Mouse (Mus musculus): ENCODE measurements around the gene Cd36. TPM values are rescaled to one million over a fixed set of nuclear protein-coding genes. Genes with fewer than 3 reads are reported as not detected.
"Not testable (repeated sequence)": the region's sequence is repeated elsewhere in the genome, so short reads cannot be mapped to it uniquely, and the experiment has no call there.

The Cd36 gene
- total RNA-seq (2022) = 100 to 1,000 TPM; 206 to 265 (median 247) TPM

DNA sequence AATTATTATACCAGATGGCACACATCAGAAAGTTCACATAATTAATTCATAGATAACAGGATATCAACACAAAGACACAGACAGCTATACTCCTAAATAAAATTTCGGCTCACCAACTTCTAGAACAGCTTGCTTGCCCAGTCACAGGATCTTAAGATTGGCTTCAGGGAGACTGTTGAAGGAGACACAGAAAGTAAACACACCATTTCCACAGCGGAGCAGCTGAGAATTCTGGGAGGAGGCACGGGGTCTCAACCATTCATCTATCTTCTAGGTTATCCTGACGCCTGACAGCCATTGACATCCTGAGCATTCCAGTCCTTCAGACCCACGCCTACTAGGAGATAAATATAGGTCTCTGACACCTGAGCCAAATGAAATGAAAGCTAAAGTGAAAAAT is at the start of gene Cd36:
Gene Cd36 (minus strand): TSS at position 204 of the 400 bp plus-strand sequence.
- no peak for DNase-seq (ENCODE audit: low spot score in 2 of 2)

DNA sequence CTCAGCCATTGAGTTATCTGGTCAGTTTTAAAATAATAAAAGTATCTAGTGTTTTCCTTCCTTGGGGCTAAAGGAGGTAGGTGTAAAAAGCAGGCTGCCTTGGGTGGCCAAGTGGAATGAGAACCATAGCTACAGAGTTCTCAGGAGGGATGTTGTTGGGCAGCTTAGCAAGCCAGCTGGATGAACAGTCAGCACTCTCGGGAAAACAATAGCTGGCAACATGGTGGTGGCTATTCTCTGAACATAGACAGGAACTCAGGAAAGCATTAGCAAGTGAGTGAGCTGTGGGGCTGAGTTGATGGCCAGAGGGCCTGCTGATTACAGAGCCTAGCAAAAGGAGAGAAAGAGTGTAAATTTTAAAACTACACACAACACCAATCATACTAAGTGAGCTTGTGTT is 45.9 kb upstream of the Cd36 start:
- no peak for DNase-seq (ENCODE audit: low spot score in 2 of 2)

DNA sequence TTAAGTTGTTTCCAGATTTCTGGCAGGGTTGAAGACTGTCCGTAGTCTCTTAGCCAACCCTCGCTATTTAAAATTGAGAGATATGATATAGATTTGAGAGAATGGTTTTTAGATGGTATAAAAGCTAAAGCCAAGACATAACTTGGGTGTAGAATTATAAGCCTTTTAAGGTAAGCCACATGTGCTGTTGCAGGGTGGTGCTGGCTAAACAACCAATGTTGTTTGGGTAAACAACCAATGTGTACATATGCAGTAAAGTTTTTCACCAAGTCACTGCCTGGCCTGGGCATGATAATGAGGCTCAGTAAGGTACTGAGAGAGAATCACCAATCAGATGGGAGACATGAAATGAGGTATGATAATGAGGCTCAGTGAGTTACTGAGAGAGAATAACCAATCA is 43.0 kb upstream of the Cd36 start:
- DNase-seq (ENCODE audit: low spot score in 2 of 2) = not testable (repeated sequence)

DNA sequence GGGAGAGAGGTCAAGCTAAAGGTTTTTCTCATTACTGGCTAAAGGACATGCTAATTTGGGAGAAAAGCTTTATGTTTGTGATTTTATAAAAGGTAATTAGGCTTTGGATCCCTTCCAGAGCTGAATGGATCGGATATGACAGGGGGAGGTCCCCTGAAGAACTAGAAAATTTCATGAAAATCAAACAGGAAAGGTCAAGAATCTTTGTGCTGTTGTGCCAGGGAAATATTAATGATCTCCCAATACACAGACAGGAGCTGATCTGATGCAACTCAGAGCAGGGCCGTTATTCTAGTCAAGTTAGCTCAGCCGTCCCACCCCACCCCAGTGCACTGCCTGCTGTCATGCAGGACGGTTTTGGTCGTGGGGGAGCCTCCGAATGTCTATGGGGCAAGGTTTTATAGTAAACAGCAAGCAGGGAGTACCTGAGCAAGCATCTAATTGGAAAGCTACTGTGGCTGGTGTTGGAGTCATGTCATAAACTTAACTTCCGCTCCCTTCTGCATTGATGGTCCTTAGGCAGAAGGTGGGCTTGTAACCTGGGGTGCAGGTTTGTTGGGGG is 40.5 kb upstream of the Cd36 start:
- DNase-seq (ENCODE audit: low spot score in 2 of 2) = no peak

DNA sequence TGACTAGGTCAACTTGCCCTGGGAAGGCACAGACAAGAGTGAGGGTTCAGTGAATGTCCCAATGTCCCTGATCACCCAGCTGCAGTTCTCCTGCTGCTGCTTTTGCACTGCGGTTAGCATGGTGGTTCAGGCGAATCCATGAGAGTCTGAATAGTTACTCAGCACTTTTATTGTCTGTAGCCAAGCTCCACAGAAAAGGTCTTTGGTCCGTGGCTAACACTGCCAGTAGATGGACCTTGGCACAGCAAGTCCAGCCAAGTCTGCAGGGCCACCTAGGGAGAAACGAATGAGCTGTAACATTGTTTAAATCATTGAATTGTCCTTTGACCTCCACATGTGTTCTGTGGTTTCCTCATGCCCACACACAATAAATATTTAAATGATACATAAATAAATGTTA is 39.9 kb upstream of the Cd36 start:
- DNase-seq (ENCODE audit: low spot score in 2 of 2) = no peak

DNA sequence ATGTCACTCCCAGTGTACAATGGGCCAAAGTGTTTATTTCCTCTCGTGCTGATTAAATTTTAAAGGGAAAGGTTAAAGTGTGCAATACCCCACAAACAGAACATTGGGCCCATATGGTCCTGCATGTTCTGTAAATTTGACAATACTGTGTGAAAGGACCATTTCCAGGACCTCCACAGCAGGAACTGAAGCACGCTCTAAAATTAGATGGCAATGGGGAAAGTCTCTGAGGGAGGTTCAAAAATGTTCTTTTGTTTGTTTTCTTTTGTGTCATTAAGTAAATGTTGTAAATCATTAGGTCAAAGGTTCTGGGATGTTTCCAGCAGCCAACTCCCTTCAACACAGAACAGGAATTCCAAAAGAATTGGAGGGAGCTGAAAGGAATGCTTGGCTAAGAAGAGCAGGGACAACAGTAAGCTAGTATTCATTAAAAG is 35.5 kb upstream of the Cd36 start:
- DNase-seq (ENCODE audit: low spot score in 2 of 2) = peak in 1 of 2 experiments; percentile 7

DNA sequence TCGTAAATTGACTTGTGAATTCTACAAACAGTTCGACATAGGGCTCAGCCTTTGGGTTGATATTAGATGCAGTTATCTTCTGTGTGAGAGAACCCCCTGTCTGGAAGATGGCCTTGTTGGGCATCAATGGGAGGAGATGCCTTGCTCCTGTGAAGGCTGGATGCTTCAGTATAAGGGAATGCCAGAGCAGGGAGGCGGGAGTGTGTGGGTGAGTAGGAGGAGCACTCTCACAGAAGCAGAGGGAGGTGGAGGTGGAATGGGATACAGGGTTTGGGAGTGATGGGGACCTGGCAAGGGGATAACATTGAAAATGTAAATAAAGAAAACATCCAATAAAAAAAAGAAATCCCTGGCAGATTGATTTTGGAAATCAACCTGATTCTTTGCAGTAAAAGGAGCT is 35.0 kb upstream of the Cd36 start:
- DNase-seq (ENCODE audit: low spot score in 2 of 2) = no peak

DNA sequence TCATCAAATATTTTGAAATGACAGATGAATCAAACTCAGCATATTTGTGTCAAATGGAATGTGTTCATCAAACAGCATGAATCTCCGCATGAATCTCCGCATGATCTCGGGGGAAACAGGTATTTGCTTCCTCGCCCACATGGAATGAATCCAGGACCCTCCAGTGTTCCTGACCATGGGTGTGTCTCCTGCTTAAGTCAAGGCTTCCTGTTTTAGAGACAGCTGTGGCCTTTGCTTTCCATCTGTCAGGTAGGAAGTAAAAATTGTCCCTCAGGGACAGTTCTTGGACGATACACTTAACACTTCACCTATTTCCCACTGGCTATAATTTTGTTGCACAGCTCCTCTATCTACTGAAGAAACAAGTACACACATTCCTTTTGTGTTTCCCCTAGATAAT is 30.4 kb upstream of the Cd36 start:
- DNase-seq (ENCODE audit: low spot score in 2 of 2) = no peak

DNA sequence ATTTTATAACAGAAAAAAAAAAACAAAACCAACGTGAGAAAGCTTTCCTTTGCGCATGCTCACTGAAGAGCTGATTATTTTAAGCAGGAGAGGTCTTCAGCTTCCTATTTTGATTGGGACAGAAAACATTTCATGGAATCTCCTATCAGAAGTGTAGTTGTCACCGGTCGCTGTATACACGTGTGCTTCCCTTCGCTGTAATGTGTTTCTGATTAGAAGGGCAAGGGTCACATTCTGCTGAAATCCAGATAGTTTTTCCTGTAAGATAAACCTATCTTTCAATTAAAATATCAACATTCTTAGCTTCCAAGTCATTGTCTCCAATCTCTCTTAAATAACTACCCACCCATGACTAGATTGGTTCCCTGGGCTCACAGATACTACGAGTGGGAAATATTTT is 16.2 kb upstream of the Cd36 start:
- no peak for DNase-seq (ENCODE audit: low spot score in 2 of 2)

DNA sequence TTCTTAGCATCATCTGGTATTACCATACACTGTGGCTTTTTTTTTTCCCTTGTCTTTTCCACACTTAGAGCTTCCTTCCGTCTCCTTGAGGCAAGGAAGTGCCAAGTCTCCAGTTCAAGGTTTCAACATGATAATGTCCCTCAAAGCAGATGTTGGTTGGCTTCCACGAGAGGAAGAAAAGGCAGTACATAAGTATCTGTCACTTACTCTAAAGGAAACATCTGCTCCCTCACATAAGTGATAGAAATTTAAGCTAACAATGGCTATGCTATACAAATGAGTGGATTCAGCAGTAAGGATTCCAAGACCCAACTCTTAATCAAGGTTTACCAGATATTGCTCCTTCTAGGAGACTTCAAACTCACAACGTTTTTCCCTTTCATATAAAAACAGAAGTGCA is 10.3 kb upstream of the Cd36 start:
- no peak for DNase-seq (ENCODE audit: low spot score in 2 of 2)

DNA sequence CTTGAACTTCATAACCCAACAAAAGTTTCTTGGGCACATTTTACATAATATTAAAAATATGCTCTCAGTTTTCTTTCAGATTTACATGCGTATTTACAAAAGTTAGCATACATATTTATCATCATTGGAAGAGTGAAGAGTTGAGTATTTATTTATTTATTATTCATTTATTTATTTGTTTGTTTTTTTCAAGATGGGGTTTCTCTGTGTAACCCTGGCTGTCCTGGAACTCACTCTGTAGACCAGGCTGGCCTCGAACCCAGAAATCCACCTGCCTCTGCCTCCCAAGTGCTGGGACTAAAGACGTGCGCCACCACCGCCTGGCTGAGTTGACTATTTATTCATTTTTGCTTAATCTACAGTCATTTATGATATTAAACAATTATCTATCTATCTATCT is 9.0 kb upstream of the Cd36 start:
- DNase-seq (ENCODE audit: low spot score in 2 of 2) = not testable (repeated sequence)

DNA sequence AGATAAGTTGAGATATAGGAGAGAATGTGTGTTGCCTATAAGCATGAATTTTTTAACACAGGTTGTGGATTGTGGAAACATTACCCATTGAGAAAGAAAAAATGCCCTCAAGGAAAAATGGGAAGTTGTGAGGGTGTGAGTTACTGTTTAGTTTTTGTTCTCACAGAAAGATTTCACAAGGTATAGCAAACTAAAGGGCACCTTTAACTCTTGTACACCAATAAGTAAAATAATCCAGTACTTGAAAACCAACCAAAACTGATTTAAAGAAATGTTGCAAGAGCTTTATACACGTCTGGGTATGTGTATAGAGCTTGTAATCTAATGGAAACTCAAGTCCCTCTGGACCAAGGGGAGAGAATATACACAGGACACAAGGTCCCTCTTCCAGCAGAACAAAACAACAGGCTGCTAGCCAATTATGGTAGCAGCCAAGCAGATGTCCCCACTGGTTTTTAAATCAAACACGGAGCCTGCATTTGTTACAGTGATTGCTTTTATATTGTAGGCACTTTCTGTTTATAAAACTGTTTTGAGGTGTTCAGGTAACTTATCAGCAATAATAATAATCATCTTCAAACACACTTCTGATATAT is 5.1 kb upstream of the Cd36 start:
- no peak for DNase-seq (ENCODE audit: low spot score in 2 of 2)

DNA sequence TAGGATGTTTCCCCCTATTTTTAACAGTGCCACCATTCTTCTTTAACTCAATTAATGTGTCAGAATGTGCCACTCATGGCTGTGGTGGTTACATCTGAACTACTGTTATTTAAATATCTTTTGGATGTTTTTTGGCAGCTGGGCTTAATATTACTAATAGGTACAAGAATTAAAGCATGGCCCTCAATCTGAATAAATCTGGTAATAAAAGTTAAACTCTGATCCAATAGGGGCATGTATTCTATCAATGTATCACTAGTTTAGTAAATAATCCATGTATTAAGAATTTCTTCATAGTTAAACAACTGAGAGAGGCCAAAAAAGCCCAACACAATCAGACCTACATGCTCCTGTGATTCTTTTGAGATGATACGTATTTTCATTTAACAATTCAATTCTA is 690 bp upstream of the Cd36 start:
- no peak for DNase-seq (ENCODE audit: low spot score in 2 of 2)

DNA sequence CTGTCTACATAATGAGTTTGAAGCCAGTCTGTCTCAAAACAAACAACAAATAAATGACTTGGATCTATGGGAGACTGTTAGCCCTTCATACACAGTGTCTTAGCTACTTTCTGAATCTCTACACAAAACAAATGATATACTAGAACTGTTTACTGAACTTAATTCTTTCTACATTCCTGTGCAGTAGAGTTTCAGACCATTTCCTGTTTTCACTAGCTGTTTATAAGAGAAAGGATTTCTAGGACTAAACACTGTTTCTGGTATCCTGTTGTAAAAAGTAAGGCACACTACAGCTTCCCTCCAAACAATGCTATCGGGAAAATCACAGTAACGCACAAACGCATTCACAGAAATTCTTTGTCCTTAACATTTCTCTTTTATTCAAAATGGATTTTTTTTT is 2.2 kb downstream of the Cd36 start:
- DNase-seq (ENCODE audit: low spot score in 2 of 2) = no peak

DNA sequence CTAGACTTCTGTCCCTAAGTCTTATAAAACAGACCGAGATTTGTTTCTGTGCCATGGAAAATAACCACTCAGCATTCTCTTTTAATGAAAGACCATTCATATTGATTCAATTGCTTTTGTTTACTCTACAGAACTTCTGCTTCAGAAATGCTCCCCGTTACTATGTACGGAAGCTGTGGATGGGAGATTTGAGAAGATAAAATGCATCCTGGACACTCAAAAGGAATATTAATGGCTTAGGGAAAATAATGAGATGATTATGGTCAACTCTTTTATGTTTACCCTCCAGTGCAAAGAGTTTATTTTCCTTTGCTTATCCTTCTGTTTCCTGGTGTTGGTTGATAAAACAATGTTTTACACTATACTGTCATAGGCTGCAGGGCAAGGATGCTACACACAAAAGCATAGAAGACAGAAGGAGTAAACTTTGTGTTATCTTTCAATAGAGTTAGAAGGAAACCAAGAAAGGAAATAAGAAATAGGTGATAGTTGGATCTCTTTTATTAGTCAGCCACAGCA is 5.2 kb downstream of the Cd36 start:
- no peak for DNase-seq (ENCODE audit: low spot score in 2 of 2)

DNA sequence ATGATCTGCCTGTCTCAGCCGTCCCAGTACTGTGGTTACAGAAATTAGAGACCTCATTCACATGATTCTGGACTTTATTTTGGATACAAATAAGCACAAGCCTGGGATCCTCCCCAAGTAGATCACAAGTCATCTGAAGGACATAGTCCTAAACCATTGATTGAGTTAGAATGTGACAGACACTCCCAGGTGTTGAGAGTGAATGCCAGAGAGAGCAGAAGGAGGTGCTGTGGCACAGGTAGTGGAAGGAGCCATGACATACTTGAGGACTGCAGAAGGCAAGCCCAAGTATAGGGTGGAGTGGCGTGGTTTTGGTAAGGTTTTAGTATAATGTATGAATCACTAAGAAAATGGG is 7.1 kb downstream of the Cd36 start:
- no peak for DNase-seq (ENCODE audit: low spot score in 2 of 2)

DNA sequence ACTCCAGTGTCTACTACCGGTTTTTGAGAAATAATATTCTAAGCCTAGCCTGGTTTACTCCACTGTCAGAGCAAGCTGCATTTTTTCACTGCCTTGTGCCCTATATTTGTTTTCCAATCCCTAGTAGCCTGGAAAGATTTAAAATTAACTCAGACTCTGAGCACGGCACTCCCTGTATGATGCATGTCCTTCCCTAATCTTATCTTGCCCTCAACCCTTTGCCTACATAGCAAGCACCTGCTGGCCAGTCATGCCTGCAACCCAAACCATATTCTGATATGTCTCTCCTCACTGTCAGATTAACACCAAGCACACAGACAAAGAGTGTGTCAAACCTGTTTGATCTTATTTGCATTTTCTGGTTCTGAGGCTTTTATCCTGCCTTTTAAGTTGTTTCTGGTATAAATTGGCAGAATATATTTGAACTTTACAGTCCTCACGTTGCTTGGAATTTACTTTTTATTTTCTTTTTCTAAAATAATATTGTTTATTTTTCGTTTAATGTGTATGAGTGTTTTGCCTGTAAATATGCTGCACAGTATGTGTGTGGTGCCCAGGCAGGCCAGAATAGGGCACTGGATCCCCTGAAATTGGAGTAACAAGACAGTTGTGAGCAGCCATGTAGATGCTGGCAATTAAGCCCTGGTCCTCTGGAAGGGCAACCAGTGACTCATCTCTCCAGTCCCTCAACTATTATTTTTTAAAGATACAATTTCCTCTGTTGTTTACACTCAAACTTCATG is 7.6 kb downstream of the Cd36 start:
- no peak for DNase-seq (ENCODE audit: low spot score in 2 of 2)

DNA sequence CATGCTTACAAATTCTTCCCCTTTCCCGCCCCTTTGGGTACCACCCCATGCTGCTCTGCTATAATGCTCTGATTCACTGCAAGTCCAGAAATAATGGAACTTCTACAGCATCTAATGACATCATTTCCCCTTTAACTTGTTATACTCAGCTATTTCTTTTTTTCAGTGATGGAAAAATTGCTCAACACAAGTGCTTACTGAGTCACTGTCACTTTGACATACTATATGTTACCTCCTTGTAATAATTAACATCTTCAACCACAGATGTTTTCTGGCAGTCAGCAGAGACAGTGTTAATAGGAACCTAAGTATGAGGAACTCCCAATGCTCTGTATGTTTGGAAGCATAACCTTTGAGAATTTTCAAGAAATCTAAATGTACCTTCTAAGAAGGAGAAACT is 8.7 kb downstream of the Cd36 start:
- no peak for DNase-seq (ENCODE audit: low spot score in 2 of 2)

DNA sequence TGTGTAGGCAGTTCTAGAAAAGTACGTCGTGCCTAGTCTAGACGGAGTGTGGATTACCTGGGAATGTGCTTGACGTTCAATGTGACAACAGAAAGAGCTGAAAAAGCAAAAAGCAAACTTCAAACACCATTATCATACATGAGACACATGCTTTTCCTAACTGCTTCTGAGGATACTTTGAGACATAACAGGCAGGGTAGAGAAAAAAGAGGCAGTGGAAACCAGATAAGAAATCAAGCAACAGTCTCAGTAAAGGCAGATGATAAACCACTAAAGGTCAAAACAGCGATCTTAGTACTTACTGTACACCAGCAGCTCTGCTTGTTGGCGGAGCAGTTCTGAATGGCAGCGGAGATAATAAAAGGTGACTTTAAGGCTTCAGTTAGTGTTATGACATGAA is 11.6 kb downstream of the Cd36 start:
- no peak for DNase-seq (ENCODE audit: low spot score in 2 of 2)

DNA sequence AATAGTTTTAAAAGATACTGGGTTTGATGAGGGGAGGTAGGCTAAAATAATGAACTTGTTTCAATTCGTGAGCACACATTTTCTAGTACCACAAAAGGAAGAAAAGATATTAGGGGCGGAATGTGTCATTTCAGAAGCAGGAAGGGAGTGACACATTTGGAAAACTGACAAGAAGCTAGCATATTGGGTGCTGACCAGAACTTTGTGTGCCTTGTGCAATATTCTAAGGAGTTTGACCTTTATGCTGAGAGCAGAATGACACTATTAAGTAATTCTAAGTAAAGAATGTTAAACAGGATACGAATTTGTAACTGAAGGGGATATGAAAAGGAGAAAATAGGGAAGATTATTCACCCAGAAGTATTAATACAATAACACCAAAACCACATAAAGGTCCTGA is 12.0 kb downstream of the Cd36 start:
- DNase-seq (ENCODE audit: low spot score in 2 of 2) = peak in 1 of 2 experiments; percentile 20

DNA sequence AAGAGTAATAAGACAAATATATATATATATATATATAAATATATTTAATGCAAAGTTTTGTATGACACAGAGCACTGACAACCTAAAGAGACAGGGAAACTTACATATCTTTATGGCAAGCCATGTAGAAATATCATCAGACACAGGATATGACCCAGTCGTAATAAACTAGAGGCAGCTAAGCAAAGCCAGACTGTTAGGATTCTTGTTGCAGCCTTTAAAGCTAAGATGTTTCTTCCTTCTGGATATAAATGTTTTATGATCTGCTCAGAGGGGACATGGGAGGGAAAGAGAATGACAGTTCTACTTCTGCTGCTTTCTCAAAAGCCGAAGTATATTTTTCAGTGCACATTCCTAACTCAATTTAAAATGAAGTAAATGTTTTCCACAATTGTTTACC is 14.3 kb downstream of the Cd36 start:
- no peak for DNase-seq (ENCODE audit: low spot score in 2 of 2)

DNA sequence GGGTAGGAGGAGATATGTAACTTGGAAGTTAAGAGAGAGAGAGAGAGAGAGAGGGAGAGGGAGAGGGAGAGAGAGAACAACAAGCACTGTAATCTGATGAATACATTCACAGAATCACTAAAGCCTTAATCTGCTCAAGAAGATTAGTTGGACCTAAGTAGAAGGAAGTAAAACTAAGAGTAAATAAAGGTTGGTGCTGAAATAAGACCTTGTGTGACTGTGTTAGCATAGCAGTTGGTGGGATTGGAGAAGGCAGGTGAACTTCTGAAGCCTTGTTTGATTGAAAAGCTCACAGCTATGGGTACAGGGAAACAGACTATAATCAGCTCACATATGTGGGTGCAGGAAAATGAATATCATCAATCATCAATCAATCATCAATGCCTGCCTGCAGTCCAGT is 23.2 kb downstream of the Cd36 start:
- DNase-seq (ENCODE audit: low spot score in 2 of 2) = no peak

DNA sequence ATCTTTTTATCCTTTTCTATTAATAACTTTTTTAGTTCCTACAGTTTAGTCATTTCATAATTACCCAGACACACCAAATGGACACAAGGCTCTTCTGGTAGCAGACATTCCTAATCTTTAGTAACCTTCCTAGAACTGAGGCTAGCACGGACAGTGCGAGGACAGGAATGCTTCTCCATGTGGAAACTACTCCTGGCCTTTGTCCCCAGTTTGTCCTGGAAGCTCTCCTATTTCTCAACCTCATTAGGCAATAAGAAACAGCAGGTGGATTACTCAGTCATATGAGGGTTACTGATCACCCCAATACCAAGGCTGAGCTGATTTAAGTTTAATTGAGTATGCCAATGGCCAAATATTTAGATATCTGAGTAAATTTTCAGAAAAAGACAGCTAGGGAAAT is 25.5 kb downstream of the Cd36 start:
- no peak for DNase-seq (ENCODE audit: low spot score in 2 of 2)
